Mouse (Mus musculus) CD4-positive naive resting alpha-beta T cell, adult 76 days (primary cell): ENCODE measurements around the gene Btbd35f16. TPM values are rescaled to one million over a fixed set of nuclear protein-coding genes. Genes with fewer than 3 reads are reported as not detected.

ENCODE experiments used
- total RNA-seq: library from RNA; stranded (reverse); gene quantifications from one replicate; pipeline ENCODE4 v1.2.4, GENCODE M21; 2023

The Btbd35f16 gene
- not detected for total RNA-seq

GRCm38 (mm10) chrX:3956902-3957301, at the start of gene Btbd35f16:
Btbd35f16 (minus strand) TSS chrX:3957002.

Other genes with a start within 250 kb of the Btbd35f16 start
- gene Btbd35f10, start 204.1 kb downstream of the Btbd35f16 start, total RNA-seq: not detected
- gene Btbd35f3, start 80.7 kb upstream of the Btbd35f16 start, total RNA-seq: not detected
- not detected for gene Btbd35f28, start 239.6 kb upstream of the Btbd35f16 start, total RNA-seq